In the genomic region with DNA sequence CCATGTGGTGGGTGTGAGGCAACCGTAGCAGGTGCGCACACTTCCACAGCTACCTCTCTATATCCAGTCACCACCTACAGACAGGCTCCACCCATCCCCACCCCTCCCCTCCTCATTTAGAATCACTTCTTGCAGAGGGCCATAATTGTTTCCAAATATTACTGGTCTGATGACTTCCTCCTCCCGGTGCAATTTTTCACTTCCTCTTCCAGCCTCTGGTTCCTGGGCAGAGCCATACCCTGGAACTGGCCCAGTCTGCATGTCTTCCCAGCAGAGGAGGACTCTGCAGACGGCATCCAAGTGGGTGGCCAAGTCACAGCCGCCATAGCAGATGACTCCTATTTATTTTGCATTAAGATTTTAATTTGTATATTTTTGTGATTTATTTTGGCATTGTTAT, we compare ENCODE assay signal across 31 mouse cellular contexts. TPM values are rescaled to one million over a fixed set of nuclear protein-coding genes. Genes with fewer than 3 reads are reported as not detected.
A peak's percentile ranks its signal among the peaks of the same experiment; 100 is the strongest.
DNase-seq lines count a peak whose midpoint lies in the region; ATAC-seq and TF ChIP-seq lines count a peak whose summit lies in the region.
"Had no signal": no experiment of that assay in that cellular context is flagged by ENCODE, and none has a peak within 500 bp of the region (broad histone marks: within the 10 kb centered on the region; RNA-seq: fewer than 3 reads in every experiment).

No protein-coding gene starts in this region.

- no peak overlapping the region for H3K4me3 ChIP-seq in forebrain, postnatal 0 days (ENCODE audit: low read depth, low read length)
- H3K4me3 ChIP-seq: midbrain, embryonic 13.5 days; myocyte; neural tube, embryonic 13.5 days; stomach, embryonic 15.5 days had no signal

- intact Hi-C loops in heart, postnatal 10 days (cut with DNase I), result no loop called here

- peaks cover 6% of the 10 kb centered on the region for H3K36me3 ChIP-seq in forebrain, postnatal 0 days (ENCODE audit: insufficient read depth)
- H3K36me3 ChIP-seq: stomach, embryonic 15.5 days had no signal

- H3K9me3 ChIP-seq in forebrain, postnatal 0 days (ENCODE audit: low read length), result no peaks in the 10 kb centered on the region
- H3K9me3 ChIP-seq: midbrain, embryonic 13.5 days; neural tube, embryonic 13.5 days; stomach, embryonic 15.5 days had no signal

- no peak overlapping the region for H3K9ac ChIP-seq in forebrain, postnatal 0 days
- H3K9ac ChIP-seq: liver, embryonic 14.5 days; midbrain, embryonic 13.5 days; neural tube, embryonic 13.5 days; stomach, embryonic 15.5 days had no signal

- no peak overlapping the region for H3K27ac ChIP-seq in forebrain, postnatal 0 days (ENCODE audit: low read depth, low read length)
- H3K27ac ChIP-seq: hindbrain, postnatal 0 days; liver, embryonic 14.5 days; midbrain, embryonic 13.5 days; neural tube, embryonic 13.5 days; stomach, embryonic 15.5 days had no signal

- no peak overlapping the region for H3K4me2 ChIP-seq in forebrain, postnatal 0 days (ENCODE audit: low read depth)
- H3K4me2 ChIP-seq: heart, embryonic 11.5 days; midbrain, embryonic 13.5 days; neural tube, embryonic 13.5 days; stomach, embryonic 15.5 days had no signal

- TF ChIP-seq CTCF in forebrain, postnatal 0 days (IDR thresholded peaks at IDR 0.05; ENCODE audit: low read depth), result no peak

- DNase-seq in heart, adult 11 months, result peak; percentile 96
- DNase-seq in heart, postnatal 10 days, result no peak
- peak; percentile 61 for DNase-seq in A20 (ENCODE audit: low read depth, low spot score)
- DNase-seq in layer of hippocampus, adult 11-12 months (ENCODE audit: low spot score), result no peak
- DNase-seq in forebrain, postnatal 0 days, result no peak
- DNase-seq: adrenal gland, postnatal 10 days; B cell, adult 2 months; cerebellum, adult 8-10 months; kidney, postnatal 25 days; right cerebral cortex, adult 18-20 months; right cerebral cortex, postnatal 4 days; thymus, postnatal 25 days had no signal

- ATAC-seq in granulocyte monocyte progenitor cell, adult 5-6 weeks (replicated peaks; ENCODE audit: poor library complexity, severe bottlenecking), result peak; percentile 63
- ATAC-seq in megakaryocyte progenitor cell, adult 5-6 weeks (replicated peaks; ENCODE audit: poor library complexity), result peak; percentile 46
- no peak for ATAC-seq in erythroid progenitor cell, adult 5-6 weeks (replicated peaks; ENCODE audit: low FRiP score, poor library complexity, severe bottlenecking)
- ATAC-seq in forebrain, postnatal 0 days, result no peak
- ATAC-seq: activated CD4-positive, CD25-positive, alpha-beta regulatory T cell, adult 4 months; hindbrain, postnatal 0 days; intestine, postnatal 0 days; midbrain, embryonic 13.5 days had no signal

- no peaks in the 10 kb centered on the region; the same call in 1 of the 2 replicates for H3K4me1 ChIP-seq in forebrain, postnatal 0 days (ENCODE audit: insufficient read depth)

- no peaks in the 10 kb centered on the region for H3K27me3 ChIP-seq in forebrain, postnatal 0 days (ENCODE audit: insufficient read depth, low read length)
- H3K27me3 ChIP-seq: midbrain, embryonic 13.5 days; neural tube, embryonic 13.5 days; stomach, embryonic 15.5 days had no signal

- 87% methylated on average over 5 of the region's 5 CpGs for WGBS in forebrain, postnatal 0 days

RNA-seq across cellular contexts. Expression of gene Cnnm3, which starts 3.4 kb away (rescaled TPM):
- total RNA-seq in heart, postnatal 10 days (2021), result 10 to 100 TPM; 15.3 to 18.3 TPM
- total RNA-seq in granulocyte monocyte progenitor cell, adult 5-6 weeks (2014; fragmentation: Nextera tagmentation), result 14.7 and 28.8 TPM in 2 replicates
- 9.3 and 14.4 TPM in 2 replicates for total RNA-seq in granulocyte monocyte progenitor cell, adult 5-6 weeks (2017)
- total RNA-seq in megakaryocyte progenitor cell, adult 5-6 weeks (2015), result 13.0 and 15.2 TPM in 2 replicates
- 8.0 and 13.0 TPM in 2 replicates for total RNA-seq in megakaryocyte progenitor cell, adult 5-6 weeks (2017)
- 2.5 and 10.5 TPM in 2 replicates for total RNA-seq in erythroid progenitor cell, adult 5-6 weeks (2015; ENCODE audit: low replicate concordance)
- 3.9 and 9.4 TPM in 2 replicates for total RNA-seq in erythroid progenitor cell, adult 5-6 weeks (2017; ENCODE audit: low replicate concordance)
- total RNA-seq in forebrain, postnatal 0 days (2014; rRNA removed), result 25.6 and 29.1 TPM in 2 replicates
- 3.7 and 4.8 TPM in 2 replicates for polyA plus RNA-seq in forebrain, postnatal 0 days (2015; fragmentation: Nextera tagmentation; extraction: Ambion mirVana)

RNA-seq across cellular contexts. Expression of gene Ankrd23, which starts 28.4 kb away (rescaled TPM):
- total RNA-seq in heart, postnatal 10 days (2021), result 100 to 1,000 TPM; 189 to 244 TPM
- 7.0 and 12.2 TPM in 2 replicates for total RNA-seq in granulocyte monocyte progenitor cell, adult 5-6 weeks (2014; fragmentation: Nextera tagmentation)
- 5.8 and 8.4 TPM in 2 replicates for total RNA-seq in granulocyte monocyte progenitor cell, adult 5-6 weeks (2017)
- 1.3 and 2.5 TPM in 2 replicates for total RNA-seq in megakaryocyte progenitor cell, adult 5-6 weeks (2015)
- 4.8 and 7.4 TPM in 2 replicates for total RNA-seq in megakaryocyte progenitor cell, adult 5-6 weeks (2017)
- 1.7 TPM in 1 of 2 replicates, not detected in the other for total RNA-seq in erythroid progenitor cell, adult 5-6 weeks (2015; ENCODE audit: low replicate concordance)
- not detected in 2 replicates for total RNA-seq in erythroid progenitor cell, adult 5-6 weeks (2017; ENCODE audit: low replicate concordance)
- total RNA-seq in forebrain, postnatal 0 days (2014; rRNA removed), result 6.3 and 9.8 TPM in 2 replicates
- polyA plus RNA-seq in forebrain, postnatal 0 days (2015; fragmentation: Nextera tagmentation; extraction: Ambion mirVana), result 4.5 and 5.3 TPM in 2 replicates

RNA-seq across cellular contexts. Expression of gene Gm42417, which starts 31.0 kb away (rescaled TPM):
- total RNA-seq in heart, postnatal 10 days (2021), result 100 to 1,000 TPM in 1 of 2 experiments, 10 to 100 TPM in 1; 90.6 to 123 TPM
- not detected in 2 replicates for total RNA-seq in granulocyte monocyte progenitor cell, adult 5-6 weeks (2014; fragmentation: Nextera tagmentation)
- total RNA-seq in granulocyte monocyte progenitor cell, adult 5-6 weeks (2017), result 0.93 TPM in 1 of 2 replicates, not detected in the other
- 0.62 and 0.83 TPM in 2 replicates for total RNA-seq in megakaryocyte progenitor cell, adult 5-6 weeks (2015)
- total RNA-seq in megakaryocyte progenitor cell, adult 5-6 weeks (2017), result 3.1 TPM in 1 of 2 replicates, not detected in the other
- total RNA-seq in erythroid progenitor cell, adult 5-6 weeks (2015; ENCODE audit: low replicate concordance), result 0.42 TPM in 1 of 2 replicates, not detected in the other
- total RNA-seq in erythroid progenitor cell, adult 5-6 weeks (2017; ENCODE audit: low replicate concordance), result 86.5 TPM in 1 of 2 replicates, not detected in the other
- 0.38 TPM in 1 of 2 replicates, not detected in the other for total RNA-seq in forebrain, postnatal 0 days (2014; rRNA removed)
- 0.27 TPM in 1 of 2 replicates, not detected in the other for polyA plus RNA-seq in forebrain, postnatal 0 days (2015; fragmentation: Nextera tagmentation; extraction: Ambion mirVana)
- total RNA-seq: hindbrain, postnatal 0 days; left cerebral cortex, postnatal 36 days had no signal
- polyA plus RNA-seq: embryonic facial prominence, embryonic 11.5 days; forebrain, embryonic 11.5 days; frontal cortex, adult 2 months; gonadal fat pad, adult 2 months; heart, embryonic 11.5 days; heart, postnatal 0 days; hindbrain, embryonic 11.5 days; hindbrain, postnatal 0 days; liver, embryonic 14.5 days; midbrain, embryonic 13.5 days; stomach, embryonic 15.5 days had no signal

RNA-seq across cellular contexts. Expression of gene Cnnm4, which starts 36.8 kb away (rescaled TPM):
- total RNA-seq in heart, postnatal 10 days (2021), result 1 to 10 TPM; 3.5 to 4.1 TPM
- total RNA-seq in granulocyte monocyte progenitor cell, adult 5-6 weeks (2014; fragmentation: Nextera tagmentation), result 7.6 and 14.1 TPM in 2 replicates
- total RNA-seq in granulocyte monocyte progenitor cell, adult 5-6 weeks (2017), result 4.4 and 6.1 TPM in 2 replicates
- total RNA-seq in megakaryocyte progenitor cell, adult 5-6 weeks (2015), result 10.0 and 12.1 TPM in 2 replicates
- 7.0 and 8.4 TPM in 2 replicates for total RNA-seq in megakaryocyte progenitor cell, adult 5-6 weeks (2017)
- total RNA-seq in erythroid progenitor cell, adult 5-6 weeks (2015; ENCODE audit: low replicate concordance), result 2.9 and 3.6 TPM in 2 replicates
- 1.4 and 3.3 TPM in 2 replicates for total RNA-seq in erythroid progenitor cell, adult 5-6 weeks (2017; ENCODE audit: low replicate concordance)
- 12.3 and 14.6 TPM in 2 replicates for total RNA-seq in forebrain, postnatal 0 days (2014; rRNA removed)
- 7.2 and 9.4 TPM in 2 replicates for polyA plus RNA-seq in forebrain, postnatal 0 days (2015; fragmentation: Nextera tagmentation; extraction: Ambion mirVana)

RNA-seq across cellular contexts. Expression of gene Ankrd39, which starts 39.0 kb away (rescaled TPM):
- 10 to 100 TPM; 12.9 to 14.1 TPM for total RNA-seq in heart, postnatal 10 days (2021)
- 4.9 and 6.5 TPM in 2 replicates for total RNA-seq in granulocyte monocyte progenitor cell, adult 5-6 weeks (2014; fragmentation: Nextera tagmentation)
- total RNA-seq in granulocyte monocyte progenitor cell, adult 5-6 weeks (2017), result 3.1 and 7.2 TPM in 2 replicates
- total RNA-seq in megakaryocyte progenitor cell, adult 5-6 weeks (2015), result 4.6 and 4.9 TPM in 2 replicates
- total RNA-seq in megakaryocyte progenitor cell, adult 5-6 weeks (2017), result 5.4 and 7.3 TPM in 2 replicates
- total RNA-seq in erythroid progenitor cell, adult 5-6 weeks (2015; ENCODE audit: low replicate concordance), result not detected in 2 replicates
- 1.4 and 1.8 TPM in 2 replicates for total RNA-seq in erythroid progenitor cell, adult 5-6 weeks (2017; ENCODE audit: low replicate concordance)
- 19.3 and 25.5 TPM in 2 replicates for total RNA-seq in forebrain, postnatal 0 days (2014; rRNA removed)
- polyA plus RNA-seq in forebrain, postnatal 0 days (2015; fragmentation: Nextera tagmentation; extraction: Ambion mirVana), result 21.1 and 23.6 TPM in 2 replicates

Comparison
In these comparisons a context has a peak if more than half of its experiments do, and no peak if none do; other contexts are left out.
1. DNase-seq: peak in heart, adult 11 months (single experiment) and A20 (single experiment); none in heart, postnatal 10 days (0 of 2), layer of hippocampus, adult 11-12 months (single experiment) and forebrain, postnatal 0 days (single experiment).
2. ATAC-seq: peak in granulocyte monocyte progenitor cell, adult 5-6 weeks (single experiment) and megakaryocyte progenitor cell, adult 5-6 weeks (single experiment); none in erythroid progenitor cell, adult 5-6 weeks (single experiment) and forebrain, postnatal 0 days (single experiment).
3. RNA of gene Ankrd23, which starts 28.4 kb away (total RNA-seq): 189 to 244 TPM in heart, postnatal 10 days; 6.3 to 9.8 TPM in forebrain, postnatal 0 days, 5.8 to 12.2 TPM in granulocyte monocyte progenitor cell, adult 5-6 weeks, 1.3 to 7.4 TPM in megakaryocyte progenitor cell, adult 5-6 weeks and 1.7 TPM in erythroid progenitor cell, adult 5-6 weeks; every median in the first group is over 10 times any median in the second.